Mouse (Mus musculus) hindbrain, embryonic 13.5 days (tissue): Measurements from ENCODE around the gene Rnf224. TPM values are rescaled to one million over a fixed set of nuclear protein-coding genes. Genes with fewer than 3 reads are reported as not detected.

Experiments used
- ATAC-seq: fragments of 200-750 bp; cut with Nextera tagmentation; 2 replicates; pipeline ENCODE4 v1.8.0; 2017; ENCODE audit warnings: moderate TSS enrichment; ENCODE audit not compliant: low FRiP score
- H3K27ac ChIP-seq: fragments of 300-500 bp; sonication (generic); 2 replicates; pipeline ENCODE4 v1.5.1; 2015; ENCODE audit warnings: inconsistent platforms, mild to moderate bottlenecking, moderate library complexity
- H3K27me3 ChIP-seq: fragments of 300-500 bp; sonication (generic); 2 replicates; pipeline ENCODE4 v1.6.1; 2015; ENCODE audit warnings: mild to moderate bottlenecking, inconsistent platforms
- H3K36me3 ChIP-seq: fragments of 300-500 bp; sonication (generic); 2 replicates; pipeline ENCODE4 v1.6.1; 2015; ENCODE audit warnings: mild to moderate bottlenecking, inconsistent platforms
- H3K4me1 ChIP-seq: fragments of 300-500 bp; sonication (generic); replicated peaks from 2 replicates; pipeline ENCODE4 v1.6.1; 2015; ENCODE audit warnings: inconsistent platforms
- H3K4me2 ChIP-seq: fragments of 300-500 bp; sonication (generic); 2 replicates; pipeline ENCODE4 v1.6.1; 2015; ENCODE audit warnings: inconsistent platforms, mild to moderate bottlenecking, moderate library complexity
- H3K4me3 ChIP-seq: fragments of 300-500 bp; sonication (generic); 2 replicates; pipeline ENCODE4 v1.5.1; 2015; ENCODE audit warnings: mild to moderate bottlenecking, inconsistent platforms
- H3K9ac ChIP-seq: fragments of 300-500 bp; sonication (generic); 2 replicates; pipeline ENCODE4 v1.6.1; 2015; ENCODE audit warnings: mild to moderate bottlenecking, inconsistent platforms
- H3K9me3 ChIP-seq: fragments of 300-500 bp; sonication (generic); 2 replicates; pipeline ENCODE4 v1.6.1; 2016; ENCODE audit warnings: inconsistent platforms
- WGBS: fragments of 180-500 bp; shearing (Covaris S2); methylation state at CpG from one replicate; pipeline ENCODE4 v1.1.7; 2015; 5-methylcytosine and 5-hydroxymethylcytosine counted together
- polyA plus RNA-seq: library from polyadenylated mRNA; unstranded; fragments of >200 nt; fragmentation: Nextera tagmentation; extraction: Ambion mirVana; gene quantifications from 2 replicates; pipeline ENCODE4 v1.2.1, GENCODE M21; 2015

The Rnf224 gene
- not detected in 2 replicates for polyA plus RNA-seq

DNA sequence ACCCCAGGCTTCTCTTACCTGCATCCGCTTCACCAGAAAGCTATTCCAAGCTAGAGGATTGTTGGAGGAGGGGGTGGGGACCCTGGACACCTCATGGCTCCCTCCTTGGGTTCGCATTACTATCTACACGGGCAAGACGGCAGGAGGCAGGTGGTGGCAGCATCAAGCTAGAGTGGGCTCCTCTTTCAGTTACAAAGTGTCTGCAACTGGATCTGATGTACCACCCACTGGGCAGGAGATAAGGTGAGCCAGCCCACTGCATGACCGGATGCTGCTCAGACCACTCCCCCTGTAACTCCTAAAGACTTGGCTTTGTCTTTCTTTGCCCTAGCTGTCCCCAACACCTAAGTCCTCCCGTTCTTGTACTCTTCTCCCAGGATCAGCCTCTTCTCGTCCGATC is at the start of gene Rnf224:
TSS of gene Rnf224 (minus strand) at position 174 of the 400 bp plus-strand sequence.
- 43% methylated on average over 8 of the region's 8 CpGs for WGBS
- ATAC-seq = no peak
- Histone ChIP-seq H3K9me3 (no peaks in the 10 kb centered on the region), H3K4me3 (no peak within 1 kb of the TSS), H3K9ac (no peak within 1 kb of the TSS), H3K4me2 (no peak within 1 kb of the TSS), H3K36me3 (no peaks in the 10 kb centered on the region), H3K27ac (no peak within 1 kb of the TSS), H3K27me3 (peaks cover 52% of the 10 kb centered on the region), H3K4me1 (peaks cover 14% of the 10 kb centered on the region)

DNA sequence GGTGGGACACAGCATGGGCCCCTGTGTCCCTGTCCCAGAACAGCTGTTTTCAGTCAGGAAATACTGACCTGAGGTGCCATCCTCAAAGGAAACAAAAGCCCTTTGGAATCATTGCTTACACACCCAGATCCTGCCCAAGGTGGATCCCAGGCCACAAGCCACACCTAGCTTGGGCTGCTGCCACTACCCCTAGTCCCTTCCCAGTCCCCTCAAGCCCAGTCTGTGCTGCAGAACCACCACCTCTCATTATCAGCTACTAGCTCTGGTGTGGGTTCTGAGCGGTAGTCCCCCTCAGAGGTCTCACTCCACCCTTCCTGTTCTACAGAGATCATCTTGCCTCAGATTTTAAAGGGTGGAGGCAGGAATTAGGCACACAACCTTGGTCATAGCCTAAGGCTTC is 49.7 kb upstream of the Rnf224 start:
- Histone ChIP-seq H3K27ac (no peak overlapping the region), H3K4me3 (no peak overlapping the region), H3K4me1 (peaks cover 28% of the 10 kb centered on the region), H3K27me3 (peaks cover 47% of the 10 kb centered on the region), H3K9ac (no peak overlapping the region; the same call in 1 of the 2 replicates), H3K4me2 (no peak overlapping the region), H3K36me3 (peaks cover 52% of the 10 kb centered on the region), H3K9me3 (no peaks in the 10 kb centered on the region)
- 97% methylated on average over 1 of the region's 1 CpGs for WGBS
- ATAC-seq = no peak

DNA sequence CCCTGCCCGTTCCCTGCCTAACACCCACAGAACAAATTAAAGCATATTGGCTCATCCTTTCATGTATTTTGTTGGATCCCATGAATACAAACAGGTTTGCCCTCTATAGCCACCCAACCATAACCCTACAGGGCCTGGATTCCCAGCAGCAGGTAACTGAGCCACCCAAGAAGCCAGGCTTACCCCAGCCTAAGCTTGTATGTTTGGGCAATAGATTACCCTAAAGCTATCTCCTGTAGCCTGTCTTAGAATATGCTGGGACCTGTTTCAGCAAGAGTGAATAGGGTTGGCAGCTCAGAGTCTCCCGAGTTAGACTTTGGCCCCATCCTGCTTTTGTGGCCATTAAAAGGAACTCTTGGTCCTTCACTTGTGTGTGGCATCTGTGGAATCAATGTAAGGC is 49.0 kb upstream of the Rnf224 start:
- no peaks in the 10 kb centered on the region for H3K9me3 ChIP-seq
- WGBS = 96% methylated on average over 2 of the region's 2 CpGs
- peaks cover 59% of the 10 kb centered on the region for H3K36me3 ChIP-seq
- H3K27ac ChIP-seq = no peak overlapping the region
- peaks cover 21% of the 10 kb centered on the region for H3K4me1 ChIP-seq
- H3K4me3 ChIP-seq = no peak overlapping the region
- H3K27me3 ChIP-seq = peaks cover 40% of the 10 kb centered on the region
- ATAC-seq = no peak
- H3K4me2 ChIP-seq = no peak overlapping the region
- H3K9ac ChIP-seq = no peak overlapping the region

DNA sequence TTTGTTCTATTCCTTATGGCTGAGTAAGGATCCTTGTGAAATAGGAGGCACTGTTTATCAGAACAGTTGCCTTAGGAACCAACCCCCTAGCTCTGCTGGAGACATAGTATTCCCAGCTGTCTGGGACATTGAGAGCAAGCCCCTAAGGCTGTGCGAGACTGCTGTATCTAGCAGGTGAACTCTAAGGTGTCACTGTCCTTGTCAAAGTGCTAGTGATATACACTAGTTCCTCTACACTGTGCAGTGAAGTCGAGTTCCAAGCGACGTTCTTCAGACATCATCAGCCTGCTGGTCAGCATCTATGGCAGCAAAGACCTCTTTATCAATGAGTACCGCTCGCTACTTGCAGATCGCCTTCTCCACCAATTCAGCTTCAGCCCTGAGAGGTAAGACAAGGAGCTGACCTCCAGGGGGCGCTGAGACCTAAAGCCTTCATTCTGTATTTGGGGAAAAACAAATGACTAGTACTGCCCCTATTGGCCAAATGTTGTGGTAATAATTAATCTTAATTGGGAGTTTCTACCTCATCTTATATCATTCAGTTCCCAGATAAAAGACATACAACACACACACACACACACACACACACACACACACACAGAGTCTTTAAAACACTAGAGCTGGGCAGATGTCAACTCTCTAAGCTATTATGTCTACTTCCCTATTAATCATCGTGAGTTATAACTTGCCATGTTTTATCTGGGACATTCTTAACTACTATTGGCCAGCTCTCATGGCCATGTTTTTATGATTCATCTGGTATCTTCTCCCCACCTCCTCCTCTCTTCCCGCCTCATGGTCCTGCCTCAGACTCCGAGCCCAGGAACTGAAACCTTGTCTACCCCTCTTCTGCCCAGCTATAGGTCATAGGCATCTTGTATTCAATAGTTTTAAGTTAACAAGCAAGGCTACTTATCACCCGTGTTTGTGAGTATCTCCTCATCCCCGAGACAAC is 42.6 kb upstream of the Rnf224 start:
- Histone ChIP-seq H3K9ac (no peak overlapping the region), H3K36me3 (peaks cover 96% of the 10 kb centered on the region), H3K27me3 (no peaks in the 10 kb centered on the region), H3K4me3 (no peak overlapping the region), H3K27ac (no peak overlapping the region), H3K9me3 (no peaks in the 10 kb centered on the region), H3K4me1 (peaks cover 7% of the 10 kb centered on the region), H3K4me2 (no peak overlapping the region)
- no peak for ATAC-seq
- WGBS = 66% methylated on average over 13 of the region's 13 CpGs

DNA sequence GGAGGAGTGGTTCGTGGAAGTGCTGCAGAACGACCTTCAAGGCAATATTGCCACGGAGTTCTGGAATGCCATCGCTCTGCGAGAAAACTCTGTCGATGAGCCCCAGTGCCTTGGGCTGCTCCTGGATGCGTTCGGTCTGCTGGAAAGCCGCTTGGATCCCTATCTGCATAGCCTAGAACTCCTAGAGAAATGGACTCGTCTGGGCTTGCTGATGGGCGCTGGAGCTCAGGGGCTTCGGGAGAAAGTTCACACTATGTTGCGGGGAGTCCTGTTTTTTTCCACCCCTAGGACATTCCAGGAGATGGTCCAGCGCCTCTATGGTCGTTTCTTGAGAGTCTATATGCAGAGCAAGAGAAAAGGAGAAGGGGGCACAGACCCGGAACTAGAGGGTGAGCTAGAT is 36.4 kb upstream of the Rnf224 start:
- H3K4me3 ChIP-seq = peak overlapping the region; percentile 95
- H3K9ac ChIP-seq = peak overlapping the region; percentile 92
- H3K4me1 ChIP-seq = peaks cover 42% of the 10 kb centered on the region
- no peak for ATAC-seq
- no peaks in the 10 kb centered on the region for H3K9me3 ChIP-seq
- H3K27me3 ChIP-seq = no peaks in the 10 kb centered on the region
- peak overlapping the region; percentile 62; the same call in 1 of the 2 replicates for H3K27ac ChIP-seq
- WGBS = 39% methylated on average over 16 of the region's 16 CpGs
- H3K36me3 ChIP-seq = peaks cover 77% of the 10 kb centered on the region
- H3K4me2 ChIP-seq = peak overlapping the region; percentile 97

DNA sequence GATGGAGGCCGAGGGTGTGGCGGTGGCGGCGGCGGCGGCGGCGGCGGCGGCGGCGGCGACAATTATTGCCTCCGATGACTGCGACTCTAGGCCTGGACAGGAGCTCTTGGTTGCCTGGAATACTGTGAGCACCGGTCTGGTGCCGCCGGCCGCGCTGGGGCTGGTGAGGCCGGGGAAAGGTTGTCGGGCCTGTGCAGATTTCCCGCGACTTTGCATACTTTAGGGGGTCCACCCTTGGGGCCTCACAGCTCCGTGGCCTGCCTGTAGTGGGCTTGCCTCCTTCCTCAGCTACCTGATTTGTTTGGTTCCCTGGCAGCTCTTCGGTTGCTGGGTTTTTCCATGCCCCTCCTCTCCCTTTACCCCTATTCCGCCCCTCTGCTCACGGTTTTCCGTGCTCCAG is 35.9 kb upstream of the Rnf224 start:
- peak overlapping the region; percentile 95 for H3K4me3 ChIP-seq
- H3K36me3 ChIP-seq = peaks cover 74% of the 10 kb centered on the region
- H3K9ac ChIP-seq = peak overlapping the region; percentile 92
- no peaks in the 10 kb centered on the region for H3K27me3 ChIP-seq
- H3K9me3 ChIP-seq = no peaks in the 10 kb centered on the region
- H3K27ac ChIP-seq = peak overlapping the region; percentile 62; the same call in 1 of the 2 replicates
- WGBS = 1% methylated on average over 21 of the region's 29 CpGs
- peaks cover 47% of the 10 kb centered on the region for H3K4me1 ChIP-seq
- H3K4me2 ChIP-seq = peak overlapping the region; percentile 97
- ATAC-seq = peak; percentile 61

DNA sequence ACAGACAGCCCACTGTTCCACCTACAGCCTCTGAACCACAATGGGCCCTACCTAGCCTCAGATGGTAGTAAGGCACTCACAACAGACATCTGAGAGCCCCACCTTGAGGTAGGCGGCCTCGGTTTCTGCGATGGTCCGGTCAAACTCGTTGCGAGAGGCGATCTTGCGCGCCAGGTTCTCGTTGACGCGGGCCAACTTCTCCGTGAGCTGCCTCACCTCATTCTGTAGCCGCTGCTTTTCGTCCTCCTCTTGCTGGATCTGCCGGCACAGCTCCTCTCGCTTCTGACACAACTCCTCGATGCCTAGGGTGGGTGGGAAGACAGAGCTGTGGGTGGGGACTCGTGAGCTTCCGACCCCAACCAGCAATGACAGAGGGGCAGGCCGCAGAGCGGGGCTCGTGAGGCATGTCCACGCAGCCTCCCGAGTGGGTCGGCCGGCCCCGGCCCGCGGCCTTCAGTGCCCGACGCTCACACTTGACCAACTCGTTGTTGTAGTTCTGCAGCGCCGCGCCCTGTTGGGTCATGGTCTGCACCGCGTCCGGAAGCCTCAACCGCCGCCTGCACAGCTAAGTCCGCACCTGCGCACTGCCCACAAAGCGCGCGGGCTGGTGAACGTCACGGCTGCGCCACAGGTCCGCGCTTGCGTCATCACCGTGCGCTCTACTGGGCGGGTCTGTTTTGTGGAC is 35.4 kb upstream of the Rnf224 start, which contains the start of the genes Ssna1 and Anapc2:
TSS of gene Ssna1 (minus strand) at position 612 of the 685 bp plus-strand sequence.
TSS of gene Anapc2 (plus strand) at position 652 of the 685 bp plus-strand sequence.
- Histone ChIP-seq H3K9ac (peak within 1 kb of the TSS; percentile 92), H3K9me3 (no peaks in the 10 kb centered on the region), H3K4me2 (peak within 1 kb of the TSS; percentile 97), H3K4me3 (peak within 1 kb of the TSS; percentile 95), H3K27me3 (no peaks in the 10 kb centered on the region), H3K4me1 (peaks cover 52% of the 10 kb centered on the region), H3K36me3 (peaks cover 68% of the 10 kb centered on the region), H3K27ac (peak within 1 kb of the TSS; percentile 91)
- WGBS = under 1% methylated on average over 55 of the region's 55 CpGs
- peak; percentile 94 for ATAC-seq

DNA sequence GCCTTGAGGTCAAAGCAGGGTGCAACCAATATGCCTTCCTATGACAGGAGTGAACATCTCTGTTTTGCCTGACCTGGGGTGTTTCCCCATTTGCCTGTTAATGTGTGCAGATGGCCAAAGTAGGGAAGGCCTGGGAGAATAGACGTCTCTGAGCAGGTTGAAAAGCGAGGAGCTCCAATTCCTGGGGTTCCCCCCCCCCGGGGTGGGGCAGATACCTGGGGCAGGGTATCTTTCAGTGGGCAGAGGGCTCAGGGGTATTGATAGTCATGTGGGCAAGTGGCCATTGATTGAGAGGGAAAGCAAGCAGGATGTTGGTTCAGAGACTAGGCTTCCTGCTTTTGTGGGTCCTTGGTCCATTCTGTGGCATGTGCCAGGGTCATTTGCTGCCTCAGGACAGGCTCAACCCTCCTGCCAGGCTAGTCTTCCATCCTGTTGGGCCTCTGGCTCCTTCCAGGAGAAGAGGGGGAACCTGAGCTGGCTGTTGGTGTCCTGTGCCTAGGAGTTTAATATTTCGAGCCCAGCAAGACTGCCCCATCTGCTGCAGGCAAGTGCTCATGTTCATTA is 31.2 kb upstream of the Rnf224 start:
- no peak overlapping the region for H3K4me3 ChIP-seq
- 74% methylated on average over 4 of the region's 4 CpGs for WGBS
- peak overlapping the region; percentile 62 for H3K27ac ChIP-seq
- no peaks in the 10 kb centered on the region for H3K9me3 ChIP-seq
- peaks cover 18% of the 10 kb centered on the region for H3K27me3 ChIP-seq
- ATAC-seq = no peak
- peaks cover 73% of the 10 kb centered on the region for H3K4me1 ChIP-seq
- H3K9ac ChIP-seq = peak overlapping the region; percentile 36
- H3K4me2 ChIP-seq = peak overlapping the region; percentile 99; the same call in 1 of the 2 replicates
- peaks cover 31% of the 10 kb centered on the region for H3K36me3 ChIP-seq

DNA sequence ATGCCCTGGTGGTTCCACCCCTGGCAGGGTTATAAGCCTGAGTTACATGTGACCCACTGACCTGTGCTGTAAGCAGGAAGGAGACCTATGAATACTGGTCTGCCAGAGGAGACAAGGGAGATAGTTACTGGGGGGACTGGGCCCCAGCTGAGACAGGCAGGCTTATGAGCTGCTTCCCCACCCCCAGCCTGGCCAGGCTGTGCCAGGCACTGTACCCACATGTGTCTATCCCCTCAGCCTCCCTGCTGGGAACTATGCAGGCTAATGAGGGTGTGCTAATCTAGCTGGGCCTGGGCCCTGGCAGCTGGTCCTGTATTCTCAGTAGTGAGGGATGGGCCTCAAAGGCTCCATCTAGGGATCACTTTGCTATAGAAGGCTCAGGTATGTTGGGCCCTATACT is 30.7 kb upstream of the Rnf224 start:
- peaks cover 18% of the 10 kb centered on the region for H3K27me3 ChIP-seq
- H3K27ac ChIP-seq = peak overlapping the region; percentile 83
- peak overlapping the region; percentile 99 for H3K4me2 ChIP-seq
- no peaks in the 10 kb centered on the region for H3K9me3 ChIP-seq
- H3K4me1 ChIP-seq = peaks cover 72% of the 10 kb centered on the region
- peak overlapping the region; percentile 79; the same call in 1 of the 2 replicates for H3K4me3 ChIP-seq
- peaks cover 31% of the 10 kb centered on the region for H3K36me3 ChIP-seq
- ATAC-seq = no peak
- H3K9ac ChIP-seq = peak overlapping the region; percentile 36

DNA sequence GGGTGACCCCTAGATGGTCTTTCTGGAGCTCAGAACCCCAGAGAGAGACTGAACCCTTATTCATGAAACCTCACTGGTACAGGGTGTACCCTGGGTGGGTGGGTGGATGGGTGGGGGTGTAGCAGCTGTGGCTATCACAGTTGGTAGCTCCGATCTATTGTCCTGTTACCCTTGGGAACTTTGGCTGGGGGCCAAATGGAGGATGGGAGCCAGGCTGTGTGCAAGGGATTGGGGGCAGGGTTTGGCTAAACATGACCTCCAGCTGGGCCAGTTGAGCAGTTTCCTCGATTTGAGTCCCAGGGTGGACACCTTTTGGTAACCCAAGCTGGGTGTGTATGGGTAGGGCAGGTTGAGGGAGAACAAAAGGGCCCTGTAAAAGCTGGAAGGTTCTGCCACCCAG is 30.1 kb upstream of the Rnf224 start:
- peaks cover 31% of the 10 kb centered on the region for H3K36me3 ChIP-seq
- H3K4me1 ChIP-seq = peaks cover 74% of the 10 kb centered on the region
- 35% methylated on average over 2 of the region's 2 CpGs for WGBS

DNA sequence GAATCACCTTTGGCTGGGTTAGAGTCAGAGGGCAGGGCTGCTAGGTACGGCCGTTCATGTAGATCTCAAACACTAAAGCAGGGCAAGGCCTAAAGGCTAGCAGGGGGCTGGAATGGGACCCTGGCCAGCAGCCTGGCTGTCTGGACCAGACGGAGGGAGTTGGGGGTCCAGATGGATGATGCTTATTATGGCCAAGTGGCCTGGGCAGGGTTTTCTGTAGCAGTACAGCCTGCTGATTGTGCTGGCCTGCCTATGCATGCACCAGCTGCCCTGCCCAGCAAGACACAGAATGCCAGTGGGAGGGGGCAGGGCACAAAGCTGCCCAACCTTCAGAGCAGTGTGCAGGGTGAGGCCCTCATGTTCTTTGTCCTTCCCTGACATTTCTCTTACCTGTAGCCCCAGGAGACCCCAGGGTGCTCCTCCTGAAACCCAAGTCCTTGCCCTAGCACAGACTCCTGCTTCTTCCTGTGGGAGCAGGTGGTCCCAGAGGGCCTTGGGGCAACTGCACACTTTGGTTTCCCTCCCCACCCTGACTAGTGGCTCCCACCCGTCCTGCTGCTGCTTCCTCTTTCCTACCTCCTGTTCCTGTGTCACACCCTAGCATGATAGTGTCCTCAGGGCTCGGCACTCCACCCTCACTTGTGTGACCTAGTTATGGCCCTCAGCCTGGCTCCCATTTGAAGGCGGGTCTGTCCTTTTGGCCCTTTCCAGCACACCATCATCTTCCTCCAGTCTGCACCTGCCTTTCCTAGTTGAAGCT is 29.5 kb upstream of the Rnf224 start:
- H3K4me2 ChIP-seq = peak overlapping the region; percentile 99
- peak overlapping the region; percentile 70 for H3K9ac ChIP-seq
- peak overlapping the region; percentile 79 for H3K4me3 ChIP-seq
- H3K27me3 ChIP-seq = peaks cover 18% of the 10 kb centered on the region
- peaks cover 30% of the 10 kb centered on the region for H3K36me3 ChIP-seq
- WGBS = 60% methylated on average over 6 of the region's 6 CpGs
- peak overlapping the region; percentile 83 for H3K27ac ChIP-seq
- H3K4me1 ChIP-seq = peaks cover 67% of the 10 kb centered on the region
- ATAC-seq = no peak
- H3K9me3 ChIP-seq = no peaks in the 10 kb centered on the region

More for the DNA sequence above, 30.1 kb upstream of the Rnf224 start:
- Histone ChIP-seq H3K27me3 (peaks cover 18% of the 10 kb centered on the region), H3K4me2 (peak overlapping the region; percentile 99), H3K9ac (peak overlapping the region; percentile 70), H3K27ac (peak overlapping the region; percentile 83), H3K9me3 (no peaks in the 10 kb centered on the region), H3K4me3 (peak overlapping the region; percentile 79)
- no peak for ATAC-seq
